Mouse (Mus musculus) limb, embryonic 10.5 days (tissue): ENCODE measurements around the gene Ptcd1. TPM values are rescaled to one million over a fixed set of nuclear protein-coding genes. Genes with fewer than 3 reads are reported as not detected.
"Not testable (repeated sequence)": the region's sequence is repeated elsewhere in the genome, so short reads cannot be mapped to it uniquely, and the experiment has no call there.

ENCODE experiments used
- DNase-seq: peaks from one replicate; pipeline ENCODE4 v3.0.0-alpha.2; 2017; ENCODE audit warnings: low spot score
- H3K27ac ChIP-seq: fragments of 300-500 bp; sonication (generic); 2 replicates; pipeline ENCODE4 v1.5.1; 2016; ENCODE audit warnings: mild to moderate bottlenecking
- H3K27me3 ChIP-seq: fragments of 300-500 bp; sonication (generic); 2 replicates; pipeline ENCODE4 v1.6.1; 2016; ENCODE audit warnings: low read depth, mild to moderate bottlenecking; ENCODE audit not compliant: poor library complexity, severe bottlenecking
- H3K36me3 ChIP-seq: fragments of 300-500 bp; sonication (generic); 2 replicates; pipeline ENCODE4 v1.6.1; 2016; ENCODE audit warnings: mild to moderate bottlenecking, moderate library complexity
- H3K4me1 ChIP-seq: fragments of 300-500 bp; sonication (generic); 2 replicates; pipeline ENCODE4 v1.6.1; 2016
- H3K4me3 ChIP-seq: fragments of 300-500 bp; sonication (generic); 2 replicates; pipeline ENCODE4 v1.5.1; 2016; ENCODE audit warnings: mild to moderate bottlenecking, moderate library complexity
- H3K9me3 ChIP-seq: fragments of 300-500 bp; sonication (generic); replicated peaks from 2 replicates; pipeline ENCODE4 v1.6.1; 2016; ENCODE audit warnings: mild to moderate bottlenecking
- WGBS: fragments of 180-500 bp; shearing (Covaris S2); methylation state at CpG from one replicate; pipeline ENCODE4 v1.1.7; 2016; 5-methylcytosine and 5-hydroxymethylcytosine counted together
- polyA plus RNA-seq: library from polyadenylated mRNA; unstranded; fragments of >200 nt; fragmentation: Nextera tagmentation; extraction: Ambion mirVana; gene quantifications from 2 replicates; pipeline ENCODE4 v1.2.1, GENCODE M21; 2016

The Ptcd1 gene
- 18.4 and 21.8 TPM in 2 replicates for polyA plus RNA-seq

- H3K4me3 ChIP-seq: peak within 1 kb of the TSS; percentile 87
- H3K36me3 ChIP-seq: peaks cover 60% of the 10 kb centered on the region
- peak; percentile 100 for DNase-seq
- H3K27ac ChIP-seq: peak within 1 kb of the TSS; percentile 91
- no peaks in the 10 kb centered on the region for H3K27me3 ChIP-seq
- no peaks in the 10 kb centered on the region for H3K9me3 ChIP-seq
- under 1% methylated on average over 51 of the region's 51 CpGs for WGBS
- peaks cover 22% of the 10 kb centered on the region for H3K4me1 ChIP-seq
These were observed at the start of gene Ptcd1, which contains the start of gene Cpsf4 for GRCm38 (mm10) chr5:145166536-145167305. Ptcd1 (minus strand) TSS chr5:145167108. Cpsf4 (plus strand) TSS chr5:145167213.

- Histone ChIP-seq H3K9me3 (no peaks in the 10 kb centered on the region), H3K4me1 (no peaks in the 10 kb centered on the region), H3K27ac (no peak overlapping the region), H3K27me3 (no peaks in the 10 kb centered on the region), H3K4me3 (no peak overlapping the region), H3K36me3 (peaks cover 81% of the 10 kb centered on the region)
- 70% methylated on average over 4 of the region's 4 CpGs for WGBS
- no peak for DNase-seq
These were observed 47.8 kb upstream of the Ptcd1 start for GRCm38 (mm10) chr5:145214679-145215078.

DNA sequence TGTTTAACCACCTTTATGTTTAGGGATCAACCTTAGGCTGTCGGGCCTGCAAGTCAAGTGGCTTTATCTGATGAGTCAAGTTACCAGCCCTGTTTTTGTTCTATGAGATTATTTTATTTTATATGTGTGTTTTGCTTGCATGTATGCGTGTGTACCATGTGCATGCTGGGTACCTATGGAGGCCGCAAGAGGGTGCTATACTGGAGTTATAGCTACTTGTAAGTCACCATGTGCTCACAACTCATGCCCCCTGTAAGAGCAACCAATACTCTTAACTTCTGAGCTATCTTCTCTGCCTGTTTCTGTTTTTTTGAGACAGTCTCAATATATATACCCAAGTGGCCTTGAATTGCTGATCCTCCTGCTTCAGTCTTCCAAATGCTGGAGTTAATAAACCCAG lies 46.6 kb upstream of the Ptcd1 start:
- Histone ChIP-seq H3K36me3 (peaks cover 79% of the 10 kb centered on the region), H3K27ac (no peak overlapping the region), H3K27me3 (no peaks in the 10 kb centered on the region), H3K4me3 (no peak overlapping the region), H3K4me1 (no peaks in the 10 kb centered on the region), H3K9me3 (no peaks in the 10 kb centered on the region)
- DNase-seq: no peak
- WGBS: 95% methylated on average over 3 of the region's 3 CpGs

- no peaks in the 10 kb centered on the region for H3K9me3 ChIP-seq
- no peak for DNase-seq
- H3K27me3 ChIP-seq: no peaks in the 10 kb centered on the region
- no peak overlapping the region for H3K27ac ChIP-seq
- peaks cover 81% of the 10 kb centered on the region for H3K36me3 ChIP-seq
- H3K4me3 ChIP-seq: no peak overlapping the region
- H3K4me1 ChIP-seq: no peaks in the 10 kb centered on the region
- 87% methylated on average over 4 of the region's 4 CpGs for WGBS
These were observed 45.3 kb upstream of the Ptcd1 start for GRCm38 (mm10) chr5:145212216-145212615.

- H3K27ac ChIP-seq: no peak overlapping the region
- no peaks in the 10 kb centered on the region for H3K27me3 ChIP-seq
- H3K4me1 ChIP-seq: no peaks in the 10 kb centered on the region
- no peaks in the 10 kb centered on the region for H3K9me3 ChIP-seq
- 96% methylated on average over 4 of the region's 4 CpGs for WGBS
- DNase-seq: no peak
- H3K4me3 ChIP-seq: no peak overlapping the region
- peaks cover 88% of the 10 kb centered on the region for H3K36me3 ChIP-seq
These were observed 44.4 kb upstream of the Ptcd1 start for GRCm38 (mm10) chr5:145211340-145211739.

DNA sequence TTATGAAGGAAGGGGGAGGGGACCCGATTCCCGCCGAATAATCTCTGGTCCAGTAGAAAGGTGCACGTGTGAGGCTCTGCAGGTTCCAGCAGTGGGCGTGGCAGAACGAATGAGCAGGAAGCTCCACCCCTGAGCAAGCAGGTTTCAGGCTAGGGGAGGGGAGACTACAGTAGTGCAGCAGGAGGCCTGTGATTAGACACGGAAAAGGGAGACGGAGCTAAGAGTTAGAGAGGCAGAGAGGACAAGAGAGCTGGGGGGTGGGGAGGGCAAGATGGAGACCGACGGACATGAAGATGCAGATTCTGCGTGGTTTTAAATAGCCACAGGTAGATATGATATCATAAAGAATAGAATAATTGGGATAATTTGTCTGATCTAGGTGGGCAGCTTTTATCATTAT lies 41.5 kb upstream of the Ptcd1 start:
- not testable (repeated sequence) for H3K27me3 ChIP-seq, H3K27ac ChIP-seq, DNase-seq, H3K9me3 ChIP-seq, H3K4me3 ChIP-seq
- Histone ChIP-seq H3K4me1 (peaks cover 10% of the 10 kb centered on the region), H3K36me3 (peaks cover 66% of the 10 kb centered on the region)
- 52% methylated on average over 11 of the region's 11 CpGs for WGBS

- H3K27ac ChIP-seq: no peak overlapping the region
- peaks cover 61% of the 10 kb centered on the region for H3K36me3 ChIP-seq
- no peaks in the 10 kb centered on the region for H3K27me3 ChIP-seq
- H3K9me3 ChIP-seq: no peaks in the 10 kb centered on the region
- 90% methylated on average over 6 of the region's 6 CpGs for WGBS
- no peak for DNase-seq
- H3K4me1 ChIP-seq: peaks cover 10% of the 10 kb centered on the region
- H3K4me3 ChIP-seq: no peak overlapping the region
These were observed 41.0 kb upstream of the Ptcd1 start for GRCm38 (mm10) chr5:145207954-145208353.

GRCm38 (mm10) chr5:145207385-145207784 lies 40.5 kb upstream of the Ptcd1 start:
- no peak for DNase-seq
- 94% methylated on average over 6 of the region's 6 CpGs for WGBS
- H3K36me3 ChIP-seq: peaks cover 56% of the 10 kb centered on the region
- H3K9me3 ChIP-seq: no peaks in the 10 kb centered on the region
- H3K27ac ChIP-seq: no peak overlapping the region
- no peaks in the 10 kb centered on the region for H3K27me3 ChIP-seq
- H3K4me1 ChIP-seq: peaks cover 10% of the 10 kb centered on the region
- no peak overlapping the region for H3K4me3 ChIP-seq

DNA sequence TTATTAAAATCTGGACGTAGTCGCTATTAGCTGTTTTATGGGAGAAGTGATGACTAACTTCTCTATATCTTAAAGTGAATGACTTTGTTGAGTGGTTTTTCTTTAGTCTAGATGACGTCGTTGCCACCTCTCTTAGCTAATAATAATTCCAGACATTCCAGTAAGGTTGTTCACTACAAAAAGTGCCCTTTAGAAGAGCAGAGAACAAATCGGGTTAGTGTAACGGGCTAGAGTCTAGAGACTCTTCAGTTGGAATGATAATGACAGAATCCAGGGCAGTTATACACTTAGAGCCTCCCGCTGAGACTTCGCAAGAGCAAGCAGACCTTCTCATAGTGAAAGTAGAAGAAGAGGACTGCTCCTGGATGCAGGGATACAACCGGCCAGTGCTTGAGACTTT lies 38.1 kb upstream of the Ptcd1 start:
- no peak overlapping the region; the same call in 1 of the 2 replicates for H3K27ac ChIP-seq
- peaks cover 32% of the 10 kb centered on the region for H3K36me3 ChIP-seq
- peaks cover 20% of the 10 kb centered on the region for H3K4me1 ChIP-seq
- H3K4me3 ChIP-seq: peak overlapping the region; percentile 68
- no peaks in the 10 kb centered on the region for H3K9me3 ChIP-seq
- no peaks in the 10 kb centered on the region for H3K27me3 ChIP-seq
- DNase-seq: no peak
- WGBS: 22% methylated on average over 9 of the region's 9 CpGs

DNA sequence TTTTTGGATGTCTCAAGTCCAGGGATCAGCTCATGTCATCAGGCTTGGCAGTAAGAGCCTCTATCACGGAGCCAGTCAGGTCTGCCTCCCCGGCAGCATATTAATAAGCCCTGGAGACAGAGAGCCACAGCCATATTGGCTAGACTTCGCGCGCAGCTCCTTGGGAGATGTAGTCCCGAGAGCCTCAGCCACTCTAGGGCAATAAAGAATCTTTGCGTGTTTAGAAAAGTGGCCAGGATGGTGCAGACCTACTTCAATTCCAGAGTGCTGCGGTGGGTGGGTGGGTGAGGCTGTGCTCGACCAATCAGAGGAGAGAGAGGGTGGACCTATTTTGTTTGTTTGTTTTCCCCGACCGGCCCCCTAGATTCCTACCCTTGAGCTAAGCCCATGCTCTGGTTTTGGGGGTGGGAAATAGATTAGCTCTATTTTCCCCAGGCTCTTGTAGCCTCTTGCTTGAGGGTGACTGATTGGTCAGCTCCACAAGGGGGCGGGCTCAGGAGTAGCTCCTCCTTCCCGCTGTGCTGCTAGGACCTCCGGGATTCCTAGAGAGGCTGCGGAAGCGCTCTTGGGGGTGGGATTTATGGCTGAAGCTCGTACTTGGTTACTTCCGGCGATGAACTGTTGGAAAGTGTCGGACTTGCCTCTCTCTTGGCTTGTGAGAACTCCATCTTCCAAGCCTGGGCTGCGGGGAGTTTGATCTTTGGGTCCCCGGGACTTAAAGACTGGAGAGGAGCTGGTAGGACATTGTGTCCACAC lies 37.2 kb upstream of the Ptcd1 start, which contains the start of gene Zkscan5:
Gene Zkscan5 (plus strand): TSS at position 627 of the 756 bp plus-strand sequence.
- peaks cover 20% of the 10 kb centered on the region for H3K4me1 ChIP-seq
- H3K36me3 ChIP-seq: peaks cover 23% of the 10 kb centered on the region
- DNase-seq: peak; percentile 93
- H3K27me3 ChIP-seq: no peaks in the 10 kb centered on the region
- under 1% methylated on average over 22 of the region's 22 CpGs for WGBS
- peak within 1 kb of the TSS; percentile 83 for H3K27ac ChIP-seq
- H3K4me3 ChIP-seq: peak within 1 kb of the TSS; percentile 68
- no peaks in the 10 kb centered on the region for H3K9me3 ChIP-seq

DNA sequence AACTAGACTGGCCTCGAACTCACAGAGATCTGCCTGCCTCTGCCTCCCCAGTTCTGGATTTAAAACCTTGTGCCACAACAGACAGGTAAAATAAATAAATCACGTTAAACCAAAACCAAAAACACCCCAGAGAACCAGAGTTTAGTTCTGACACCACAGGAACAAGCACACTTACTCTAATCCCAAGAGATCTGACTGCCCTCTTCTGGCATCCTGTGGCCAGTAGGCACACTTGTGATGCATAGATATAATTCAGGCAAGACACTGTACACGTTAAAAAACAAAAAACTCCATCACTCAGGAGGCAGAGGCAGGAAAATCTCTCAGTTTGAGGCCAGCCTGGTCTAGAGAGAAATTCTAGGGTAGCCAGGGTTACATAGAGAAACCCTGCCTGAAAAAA lies 35.5 kb upstream of the Ptcd1 start:
- Histone ChIP-seq H3K36me3 (peaks cover 12% of the 10 kb centered on the region), H3K4me1 (peaks cover 20% of the 10 kb centered on the region), H3K4me3 (no peak overlapping the region; the same call in 1 of the 2 replicates), H3K9me3 (no peaks in the 10 kb centered on the region), H3K27ac (no peak overlapping the region), H3K27me3 (no peaks in the 10 kb centered on the region)
- WGBS: 54% methylated on average over 3 of the region's 3 CpGs
- no peak for DNase-seq

DNA sequence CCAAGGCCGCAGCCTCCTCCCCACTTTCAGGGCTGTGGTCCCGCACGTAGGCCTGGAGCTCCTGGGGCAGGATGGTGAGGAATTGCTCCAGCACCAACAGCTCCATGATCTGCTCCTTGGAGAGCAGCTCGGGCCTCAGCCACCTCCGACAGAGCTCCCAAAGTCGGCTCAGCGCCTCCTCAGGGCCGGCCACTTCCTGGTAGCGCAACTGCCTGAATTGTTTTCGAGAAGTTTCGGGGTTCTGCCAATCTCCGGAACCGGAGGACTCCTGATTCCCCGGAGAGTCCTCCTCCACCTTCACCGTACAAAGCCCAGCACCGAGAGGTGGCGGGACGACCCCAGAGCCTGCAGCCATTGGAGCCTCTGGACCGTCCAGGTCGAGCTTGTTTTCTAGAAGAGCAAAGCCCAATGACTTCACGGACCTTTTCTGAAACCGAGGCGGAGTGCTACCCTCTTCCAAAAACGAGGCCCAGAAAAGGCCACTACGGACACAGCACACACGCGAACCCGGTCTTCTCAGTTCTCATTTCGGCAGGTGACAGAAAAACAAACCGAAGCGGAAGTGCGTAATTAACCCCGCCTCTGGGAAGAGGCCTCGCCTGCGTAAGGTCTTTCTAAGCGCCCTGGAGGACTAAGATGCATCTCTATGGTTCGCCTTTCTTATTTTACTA lies 34.5 kb upstream of the Ptcd1 start, which contains the start of gene Zkscan14:
Gene Zkscan14 (minus strand): TSS at position 548 of the 671 bp plus-strand sequence.
- Histone ChIP-seq H3K27me3 (no peaks in the 10 kb centered on the region), H3K27ac (peak within 1 kb of the TSS; percentile 73), H3K9me3 (no peaks in the 10 kb centered on the region), H3K4me3 (peak within 1 kb of the TSS; percentile 84), H3K4me1 (peaks cover 20% of the 10 kb centered on the region), H3K36me3 (peaks cover 3% of the 10 kb centered on the region)
- WGBS: 1% methylated on average over 37 of the region's 37 CpGs
- DNase-seq: peak; percentile 77
